Mouse (Mus musculus): ENCODE data around the gene D430042O09Rik.
"Not testable (repeated sequence)": the region's sequence is repeated elsewhere in the genome, so short reads cannot be mapped to it uniquely, and the experiment has no call there.

The D430042O09Rik gene

DNA sequence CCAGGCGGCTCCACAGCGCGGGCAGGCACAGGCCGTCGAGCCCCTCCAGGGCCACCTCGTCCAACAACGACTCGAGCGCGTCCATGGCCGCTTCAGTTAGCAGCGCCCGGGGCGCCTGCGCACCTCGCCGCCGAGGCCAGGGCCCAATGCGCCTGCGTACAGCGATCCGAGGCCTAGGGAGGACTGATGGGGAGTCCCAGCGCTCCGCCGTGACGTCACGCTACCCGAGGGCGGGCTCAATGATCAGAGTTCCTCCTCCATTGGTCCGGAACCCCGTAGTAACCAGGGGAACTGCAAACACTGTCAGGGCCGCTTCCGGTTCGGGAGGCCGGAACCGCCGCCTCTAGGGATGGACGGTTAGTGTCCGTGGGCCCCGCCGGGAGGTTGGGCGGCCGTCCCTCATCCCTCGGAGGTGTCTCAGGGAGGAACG, at the start of gene D430042O09Rik, which contains the start of gene Gtf3c1:
Gene D430042O09Rik (plus strand): TSS at position 296 of the 430 bp plus-strand sequence.
Gene Gtf3c1 (minus strand): TSS at position 188 of the 430 bp plus-strand sequence.
- peak; percentile 100 for DNase-seq (ENCODE audit: low spot score in 2 of 2)

DNA sequence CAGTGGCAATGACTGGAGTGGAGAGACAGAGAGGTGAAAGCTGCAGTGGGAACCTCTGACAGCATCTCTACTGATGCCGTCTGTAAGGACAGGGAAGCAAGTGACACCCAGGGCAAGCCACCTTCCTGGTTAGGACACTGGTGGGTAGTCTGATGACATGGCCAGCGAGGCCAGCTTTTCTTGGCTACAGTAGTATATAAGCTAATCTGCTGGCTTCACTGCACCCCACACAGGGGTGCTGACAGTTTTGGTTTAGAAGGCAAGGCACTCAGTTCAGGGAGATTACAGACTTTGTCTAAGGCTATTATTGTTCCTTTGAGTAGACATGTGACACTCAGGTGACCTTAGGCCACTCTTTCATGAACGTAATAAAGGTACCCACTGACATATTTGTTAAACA, 44.0 kb upstream of the D430042O09Rik start:
- no peak for DNase-seq (ENCODE audit: low spot score in 2 of 2)

DNA sequence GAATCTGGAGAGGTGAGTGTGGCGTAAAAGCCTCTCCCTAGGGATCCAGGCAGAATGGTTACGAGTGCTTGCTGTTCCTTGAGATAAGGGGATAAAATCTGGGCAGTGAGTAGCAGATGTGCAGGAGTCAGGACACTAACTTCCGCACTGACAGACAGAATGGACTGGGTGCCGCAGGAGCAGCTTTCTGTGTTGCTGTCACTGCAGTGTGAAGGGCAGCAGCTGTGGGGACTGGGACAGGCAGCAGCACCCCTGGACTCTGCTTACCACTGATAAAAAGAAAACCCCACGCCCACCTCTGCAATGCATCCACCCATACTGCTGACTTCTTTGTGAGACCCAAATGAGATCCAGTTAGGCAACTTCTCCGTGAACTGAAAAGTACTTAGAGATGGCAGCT, 36.8 kb upstream of the D430042O09Rik start:
- DNase-seq (ENCODE audit: low spot score in 2 of 2), result no peak

DNA sequence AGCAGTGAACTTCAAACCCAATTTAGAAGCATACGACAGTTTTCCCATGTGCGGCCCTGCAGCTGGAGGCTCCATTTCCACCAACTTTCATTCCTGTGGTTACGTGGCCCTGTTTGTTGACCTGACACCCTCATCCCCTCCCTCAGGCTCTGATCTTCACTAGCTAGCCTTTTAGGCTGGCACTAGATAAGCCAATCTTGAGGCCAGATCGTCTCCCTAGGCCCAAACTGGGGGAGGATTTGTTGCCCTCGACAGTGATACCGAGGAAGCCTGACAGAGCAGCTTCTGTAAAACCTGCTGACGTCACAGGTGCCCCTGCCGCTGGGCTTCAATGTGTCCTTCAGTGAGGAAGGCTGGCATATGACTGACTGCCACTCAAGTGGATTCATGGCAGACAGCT, 36.3 kb upstream of the D430042O09Rik start:
- no peak for DNase-seq (ENCODE audit: low spot score in 2 of 2)

DNA sequence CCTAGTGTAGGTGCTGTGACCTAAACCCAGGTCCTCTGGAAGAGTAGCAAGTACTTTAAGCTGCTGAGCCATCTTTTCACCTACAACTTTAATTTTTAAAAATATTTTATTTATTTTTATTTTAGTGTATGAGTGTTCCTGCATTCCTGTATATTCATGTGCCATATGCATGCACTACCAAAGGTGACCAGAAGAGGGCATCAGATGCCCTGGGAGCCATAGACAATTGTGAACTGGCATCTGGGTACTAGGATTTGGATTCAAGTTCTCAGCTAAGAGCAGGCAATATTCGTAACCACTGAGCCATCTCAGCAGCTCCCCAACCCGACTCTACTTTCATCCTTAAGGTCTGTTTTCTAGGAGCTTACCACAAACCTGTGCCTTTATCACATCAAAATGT, 32.8 kb upstream of the D430042O09Rik start:
- peak in 1 of 2 experiments; percentile 52 for DNase-seq (ENCODE audit: low spot score in 2 of 2)

DNA sequence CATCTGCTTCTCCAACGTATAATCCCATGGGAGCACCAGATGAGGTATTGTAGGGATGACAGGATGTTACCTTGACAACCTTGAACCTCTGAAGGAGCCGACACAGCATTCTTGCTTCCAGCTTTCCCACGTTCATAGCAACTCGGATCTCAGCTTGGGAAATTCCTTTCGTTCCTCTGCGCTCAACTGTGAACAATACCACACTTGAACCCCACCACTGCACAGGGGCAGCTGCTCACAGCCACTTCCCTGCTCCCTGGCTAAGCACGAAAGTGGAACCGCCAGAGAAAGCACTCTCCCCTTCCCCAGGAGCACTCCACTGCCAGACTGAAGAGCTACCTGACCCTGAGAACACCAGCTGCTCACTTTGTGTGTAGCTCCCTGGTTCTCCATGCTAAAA, 28.9 kb upstream of the D430042O09Rik start:
- no peak for DNase-seq (ENCODE audit: low spot score in 2 of 2)

DNA sequence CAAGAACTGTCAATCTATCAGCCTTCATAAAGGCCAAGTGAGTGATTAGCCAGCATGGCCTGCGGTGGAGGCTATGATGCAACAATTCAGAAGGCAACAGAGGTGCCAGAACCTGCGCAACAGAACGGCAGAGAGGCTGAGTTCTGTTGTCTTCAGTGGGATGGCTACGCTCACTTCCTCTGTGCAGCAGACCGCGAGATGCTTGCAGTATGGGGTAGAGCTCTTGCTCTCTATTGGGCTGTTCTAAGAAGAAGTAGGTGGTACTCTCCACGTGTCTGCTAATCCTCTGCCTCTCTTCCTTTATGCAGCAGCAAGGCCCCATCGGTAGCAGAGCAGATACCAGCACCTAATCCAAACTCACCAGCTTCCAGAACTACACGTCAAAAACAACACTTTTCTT, 27.8 kb upstream of the D430042O09Rik start:
- DNase-seq (ENCODE audit: low spot score in 2 of 2), result no peak

DNA sequence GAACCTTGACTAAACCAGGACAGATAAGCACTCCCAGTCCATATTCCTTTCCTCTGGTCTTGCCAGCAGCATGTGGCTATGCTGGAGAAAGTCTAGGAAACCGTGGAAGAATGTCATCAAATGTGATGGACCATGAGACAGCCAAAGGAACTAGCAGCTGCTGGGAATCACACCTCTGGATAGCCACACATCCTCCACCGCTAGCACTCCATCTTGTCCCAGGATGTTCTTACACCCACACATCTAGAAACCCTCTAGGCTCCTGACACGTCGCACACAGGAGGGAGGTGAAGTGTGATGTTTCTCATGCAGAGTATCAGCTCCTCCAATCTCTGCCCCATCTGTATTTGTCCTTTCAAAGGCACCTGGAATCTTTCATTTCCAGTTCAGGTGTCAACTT, 17.2 kb upstream of the D430042O09Rik start:
- no peak for DNase-seq (ENCODE audit: low spot score in 2 of 2)

DNA sequence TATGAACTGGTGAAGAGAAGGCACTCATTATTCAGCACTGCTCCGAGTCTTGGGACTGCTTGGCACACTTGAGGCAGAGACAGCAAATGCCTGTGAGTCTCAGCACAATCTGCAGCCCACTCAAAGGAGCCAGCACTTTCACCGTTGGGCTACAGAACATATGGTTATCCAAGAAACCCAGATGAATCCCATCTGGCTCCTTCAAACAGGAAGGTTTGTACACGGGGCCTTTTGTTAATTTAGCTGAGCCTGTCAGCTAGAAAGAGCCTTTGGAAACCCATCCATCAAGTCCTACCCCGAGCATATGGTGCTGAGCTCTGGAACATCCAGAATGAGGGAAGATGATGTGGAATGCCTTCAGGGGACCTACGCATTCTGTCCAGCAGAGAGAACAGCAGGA, 13.6 kb upstream of the D430042O09Rik start:
- DNase-seq (ENCODE audit: low spot score in 2 of 2), result no peak

DNA sequence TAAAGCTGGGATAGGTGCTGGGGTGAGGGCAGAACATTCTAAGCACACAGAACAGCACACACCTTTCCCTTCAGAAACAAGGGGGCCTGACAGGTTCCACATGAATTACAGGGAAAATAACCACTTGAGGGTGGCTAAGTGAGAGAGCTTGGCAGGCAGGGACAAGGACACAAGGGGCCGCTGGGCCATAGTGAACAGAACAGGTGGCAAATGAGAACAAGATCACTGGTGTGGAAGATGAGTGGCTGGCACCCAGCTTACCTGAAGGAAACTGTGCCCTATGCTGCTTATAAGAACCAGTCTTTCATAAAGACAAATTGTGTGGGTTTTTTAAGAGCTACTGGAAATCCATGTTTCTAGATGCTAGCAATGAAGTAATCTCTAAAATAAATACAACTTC, 4.9 kb upstream of the D430042O09Rik start:
- DNase-seq (ENCODE audit: low spot score in 2 of 2), result no peak

DNA sequence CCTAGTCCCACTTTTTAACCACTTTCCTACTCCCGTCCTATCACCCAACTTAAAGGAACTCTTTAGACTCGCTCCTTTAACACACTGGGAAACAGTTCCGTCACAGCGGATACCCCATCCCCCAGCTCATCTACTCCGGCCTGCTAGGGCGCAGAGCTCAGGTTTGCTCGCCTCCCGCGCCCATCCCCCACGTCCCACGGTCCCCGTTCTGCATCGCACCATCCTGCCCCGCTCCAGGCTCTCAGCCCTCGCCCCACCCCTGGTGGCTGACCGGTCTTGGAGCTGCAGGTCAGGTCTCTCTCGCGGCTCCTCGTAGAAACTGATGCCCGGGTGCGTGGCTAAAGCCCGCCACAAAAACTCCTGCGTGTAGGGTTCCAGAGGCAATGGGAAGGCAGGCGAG, 502 bp upstream of the D430042O09Rik start:
- DNase-seq (ENCODE audit: low spot score in 2 of 2), result peak in 1 of 2 experiments; percentile 30

DNA sequence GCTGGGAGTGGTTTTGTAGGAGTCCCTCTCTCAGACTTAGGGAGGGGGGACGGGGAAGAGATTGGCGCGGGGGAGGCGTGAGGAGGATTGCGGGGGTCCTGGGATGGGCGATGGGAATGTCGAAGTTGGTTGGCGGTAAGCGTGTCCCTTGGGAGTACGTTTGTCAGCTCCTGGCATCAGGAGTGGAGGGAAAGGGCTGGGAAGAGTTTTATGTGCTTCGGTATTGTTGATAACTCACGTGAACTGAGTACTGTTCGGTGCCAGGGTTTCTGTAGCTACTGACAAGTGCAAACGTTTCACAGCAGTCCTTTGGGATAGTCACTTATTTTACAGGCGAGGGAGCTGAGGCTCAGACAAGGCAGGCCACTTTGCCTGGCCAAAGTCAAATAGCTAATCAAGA, 412 bp downstream of the D430042O09Rik start:
- no peak for DNase-seq (ENCODE audit: low spot score in 2 of 2)

DNA sequence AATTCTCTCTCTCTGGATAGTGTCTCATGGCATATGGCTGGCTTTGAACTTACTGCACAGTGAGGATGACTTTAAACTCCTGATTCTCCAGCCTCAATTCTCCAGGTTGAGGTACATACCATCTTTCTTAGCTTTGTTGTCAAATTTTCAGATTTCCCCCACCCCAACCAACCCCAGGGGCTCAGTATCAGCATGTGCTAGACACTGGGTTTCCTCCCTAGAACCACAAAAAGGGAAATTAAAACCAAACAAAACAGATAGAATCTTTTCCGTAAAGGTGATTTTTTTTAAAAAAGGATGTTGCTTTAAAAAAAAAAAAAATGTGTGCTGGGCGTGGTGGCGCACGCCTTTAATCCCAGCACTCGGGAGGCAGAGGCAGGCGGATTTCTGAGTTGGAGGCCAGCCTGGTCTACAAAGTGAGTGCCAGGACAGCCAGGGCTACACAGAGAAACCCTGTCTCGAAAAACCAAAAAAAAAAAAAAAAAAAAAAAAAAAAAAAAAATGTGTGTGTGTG, 5.9 kb downstream of the D430042O09Rik start:
- not testable (repeated sequence) for DNase-seq (ENCODE audit: low spot score in 2 of 2)

DNA sequence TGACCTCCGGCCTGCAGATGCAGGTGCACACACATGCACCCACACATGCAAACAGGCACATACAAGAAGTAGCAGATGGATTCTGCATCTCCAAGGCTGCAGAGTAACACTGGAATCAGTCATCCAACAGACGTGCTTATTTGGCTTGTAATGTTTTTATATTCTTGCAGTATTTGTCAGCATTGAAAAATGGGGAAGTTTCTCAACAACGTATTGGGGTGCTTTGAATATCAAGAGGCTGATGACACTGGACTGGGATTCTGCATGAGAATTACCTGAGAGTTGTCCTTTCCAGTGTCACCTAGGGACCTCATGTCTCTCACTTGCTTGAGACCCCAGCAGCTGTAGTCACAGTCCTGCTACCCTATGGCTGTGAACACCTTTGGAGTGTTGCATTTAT, 7.1 kb downstream of the D430042O09Rik start:
- no peak for DNase-seq (ENCODE audit: low spot score in 2 of 2)

DNA sequence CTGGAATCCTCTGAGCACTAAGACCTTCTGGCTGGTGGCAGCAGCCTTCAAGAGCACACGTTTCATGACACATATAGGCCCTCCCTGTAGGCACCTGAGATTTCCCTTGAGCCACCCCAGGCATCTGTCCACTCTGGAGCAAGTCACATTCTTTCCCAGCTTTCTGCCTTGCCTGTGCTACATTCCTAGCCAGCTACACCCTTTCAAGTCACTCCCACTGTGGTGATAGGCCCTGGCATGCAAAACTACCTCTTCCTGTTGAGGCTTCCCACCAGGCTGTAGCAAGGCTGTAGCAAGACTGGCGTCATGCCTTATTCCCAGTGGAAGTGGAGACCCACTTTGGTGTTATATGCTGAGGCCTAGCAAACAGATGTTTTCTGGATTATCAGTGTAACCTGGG, 9.0 kb downstream of the D430042O09Rik start:
- DNase-seq (ENCODE audit: low spot score in 2 of 2), result no peak

DNA sequence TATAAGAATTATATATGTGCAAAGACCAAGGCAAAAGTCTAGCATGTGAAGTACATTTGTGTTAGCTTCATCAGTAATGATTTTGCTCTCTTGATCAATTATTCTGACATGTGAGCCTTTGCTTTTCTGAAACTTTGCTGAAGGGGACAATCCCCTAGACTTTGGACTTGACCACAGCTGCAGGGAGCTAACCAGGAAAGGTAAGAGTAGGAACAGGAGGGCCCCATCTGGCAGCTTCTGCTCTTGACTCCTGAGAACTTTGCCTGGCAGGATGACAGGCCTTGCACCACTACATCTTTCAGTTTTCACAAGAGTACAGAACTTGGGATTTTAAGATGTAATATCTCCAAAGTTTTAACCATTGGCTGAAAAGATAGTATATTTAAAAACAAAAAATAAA, 9.9 kb downstream of the D430042O09Rik start:
- no peak for DNase-seq (ENCODE audit: low spot score in 2 of 2)

DNA sequence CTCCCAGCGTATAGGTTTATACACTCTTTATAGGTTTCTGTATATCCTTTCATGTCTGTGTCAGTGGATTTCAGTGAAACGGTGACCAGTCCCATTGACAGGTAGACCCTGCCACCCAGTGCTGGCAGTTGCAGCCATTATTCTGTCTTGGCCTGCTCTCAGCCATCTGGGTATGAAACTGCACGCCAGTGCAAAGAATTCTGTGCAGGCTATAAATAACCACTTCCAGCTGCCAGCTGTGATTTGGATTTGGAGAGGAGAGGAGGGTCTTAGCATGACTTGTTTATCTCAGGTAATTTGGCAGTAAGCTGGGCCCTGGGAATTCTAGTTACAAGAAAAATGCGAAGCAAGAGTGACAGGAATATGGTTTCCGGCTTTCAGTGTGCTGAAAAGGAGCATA, 12.7 kb downstream of the D430042O09Rik start:
- DNase-seq (ENCODE audit: low spot score in 2 of 2), result no peak

DNA sequence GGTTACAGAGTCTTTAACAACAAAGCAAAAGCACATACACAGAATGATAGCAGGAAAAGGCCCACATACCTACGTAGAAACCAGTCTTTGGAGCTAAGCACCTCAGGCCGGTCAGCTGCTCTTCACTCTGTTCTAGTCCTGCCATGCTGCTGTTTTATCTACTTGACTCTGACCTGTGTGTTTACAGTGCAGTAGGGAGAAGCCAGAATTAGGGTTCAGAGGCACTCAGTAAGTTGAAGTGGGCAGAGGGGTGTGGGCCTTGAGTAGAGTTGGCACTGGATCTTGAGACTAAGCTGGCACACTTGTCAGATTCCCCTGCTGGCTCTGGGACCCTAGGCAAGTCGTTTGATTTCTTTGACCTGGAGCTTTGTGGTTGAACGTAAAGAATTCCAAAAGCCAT, 13.3 kb downstream of the D430042O09Rik start:
- no peak for DNase-seq (ENCODE audit: low spot score in 2 of 2)

DNA sequence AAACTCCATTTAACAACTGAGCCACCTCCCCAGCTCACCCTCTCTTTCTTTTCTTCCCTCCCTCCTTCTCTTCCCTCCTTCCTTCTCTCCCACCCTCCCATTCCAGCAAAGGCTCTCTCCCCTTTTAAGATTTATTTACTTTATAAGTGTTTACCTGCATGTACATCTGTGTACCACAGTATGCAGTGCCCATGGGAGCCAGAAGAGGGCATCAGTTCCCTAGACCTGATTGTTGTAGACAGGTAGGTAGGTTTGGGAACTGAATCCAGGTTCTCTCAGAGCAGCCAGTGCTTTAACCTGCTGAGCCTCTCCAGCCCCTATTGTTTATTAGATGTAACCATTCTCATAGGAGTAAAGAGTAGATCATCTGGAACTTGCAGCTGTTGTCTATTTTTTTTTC, 14.4 kb downstream of the D430042O09Rik start:
- DNase-seq (ENCODE audit: low spot score in 2 of 2), result no peak

DNA sequence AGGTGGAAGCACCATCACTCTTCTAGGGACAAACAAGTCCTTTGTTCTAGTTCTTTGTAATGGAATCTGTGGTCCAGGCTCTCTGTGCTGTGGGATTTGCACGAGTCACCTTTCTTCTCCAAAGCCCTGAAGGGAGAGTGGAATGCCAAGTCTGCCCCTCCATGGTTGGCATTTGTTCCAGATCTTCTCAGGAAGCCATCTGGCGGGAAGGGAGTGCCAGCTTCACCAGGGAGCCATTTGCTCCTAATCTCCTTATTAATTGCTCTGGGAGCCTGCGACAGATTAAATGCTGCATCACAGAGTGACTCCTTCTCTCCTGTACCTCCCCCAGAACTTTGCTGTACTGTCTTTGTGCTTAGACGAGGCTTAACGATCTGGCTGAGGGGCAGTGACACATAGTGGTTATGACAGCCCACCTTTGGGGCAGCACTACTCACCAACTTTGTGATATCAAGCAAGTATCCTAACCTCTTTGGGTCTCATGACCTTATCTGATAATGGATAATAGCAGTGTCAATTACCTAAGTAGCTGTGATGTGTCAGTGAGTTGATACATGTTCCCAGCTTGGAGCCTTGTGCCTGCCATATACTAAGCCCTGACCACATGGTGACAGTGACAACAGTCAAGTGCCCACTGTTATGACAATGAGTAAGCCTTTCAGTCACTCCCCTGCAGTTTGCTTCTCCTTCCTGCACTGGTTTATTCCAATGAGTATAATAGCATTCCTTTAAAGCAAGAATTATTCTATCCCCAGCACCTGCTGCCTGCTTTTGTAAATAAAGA, 15.7 kb downstream of the D430042O09Rik start:
- peak in 1 of 2 experiments; percentile 67 for DNase-seq (ENCODE audit: low spot score in 2 of 2)

DNA sequence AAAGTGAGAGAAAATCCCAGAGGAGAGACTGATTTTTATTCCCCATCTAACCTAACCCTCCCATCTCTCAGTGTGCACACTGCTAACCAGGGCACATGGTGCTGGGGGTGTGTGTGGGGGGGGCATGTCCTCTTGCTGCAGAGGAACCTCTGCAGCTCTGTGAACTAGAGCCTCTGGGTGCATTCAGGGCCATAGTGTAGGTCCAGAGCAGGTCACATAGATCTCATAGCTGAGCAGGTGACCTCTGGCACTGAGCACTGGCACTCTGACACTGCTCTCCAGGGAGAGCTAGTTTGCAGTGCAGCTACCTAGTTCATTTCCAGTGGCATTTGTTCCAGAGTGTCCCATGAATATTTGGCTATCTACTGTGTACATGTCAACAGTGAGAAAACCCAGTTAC, 24.0 kb downstream of the D430042O09Rik start:
- DNase-seq (ENCODE audit: low spot score in 2 of 2), result no peak

DNA sequence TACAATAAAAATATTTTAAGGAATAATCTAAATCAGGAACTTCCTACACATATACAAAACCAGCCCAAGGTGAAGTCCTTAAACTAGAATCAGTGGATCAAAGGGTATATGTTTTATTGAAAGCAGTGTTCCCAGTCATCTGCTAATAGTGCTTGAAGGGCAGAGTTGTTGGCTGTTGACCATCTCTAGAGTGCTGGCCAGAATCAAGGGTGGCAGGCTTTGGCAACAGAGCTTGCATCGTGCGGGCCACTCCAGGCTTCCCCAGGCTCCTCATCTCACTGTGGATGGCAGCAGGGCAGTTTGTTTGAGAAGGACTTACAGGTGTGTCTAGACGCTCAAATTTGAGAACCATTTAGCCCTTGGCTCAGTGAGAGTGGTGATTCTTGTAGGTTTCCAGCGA, 26.1 kb downstream of the D430042O09Rik start:
- no peak for DNase-seq (ENCODE audit: low spot score in 2 of 2)

DNA sequence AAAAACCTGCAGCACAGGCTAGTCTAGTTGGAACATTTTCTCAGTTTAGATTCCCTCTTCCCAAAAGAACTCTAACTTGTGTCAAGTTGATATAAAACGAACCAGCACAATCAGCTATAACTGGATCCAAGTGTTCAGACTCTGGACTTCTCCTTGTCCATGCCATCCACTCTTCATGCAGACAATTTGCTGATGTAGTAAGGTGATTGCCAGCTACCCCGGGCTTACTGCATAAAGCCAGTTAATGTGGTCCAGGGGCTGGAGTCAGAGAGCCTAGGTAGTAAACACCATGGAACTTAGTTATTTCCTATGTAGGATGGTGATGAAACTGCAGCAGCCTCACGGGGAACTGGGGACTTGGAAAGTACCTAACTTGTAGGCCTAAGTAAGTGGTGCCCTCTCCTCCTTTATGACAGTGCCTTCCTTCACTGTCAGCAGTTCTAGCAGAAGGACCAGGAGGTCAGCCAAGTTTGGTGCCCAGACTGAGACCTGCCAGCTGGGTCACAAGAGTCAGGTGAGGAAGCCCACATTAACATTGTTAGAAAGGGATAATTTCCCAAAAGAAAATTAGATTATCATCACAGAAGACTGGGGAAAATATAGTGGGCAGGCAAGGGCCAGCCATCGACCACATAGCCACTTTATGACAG, 28.8 kb downstream of the D430042O09Rik start:
- DNase-seq (ENCODE audit: low spot score in 2 of 2), result no peak

All from cerebellum, postnatal 4 days (tissue).